Mouse (Mus musculus) embryonic facial prominence, embryonic 15.5 days (tissue): Measurements from ENCODE around the gene Sar1b. TPM values are rescaled to one million over a fixed set of nuclear protein-coding genes. Genes with fewer than 3 reads are reported as not detected.

Source experiments
- ATAC-seq: fragments of 200-750 bp; cut with Nextera tagmentation; 2 replicates; pipeline ENCODE4 v1.8.0; 2017; ENCODE audit warnings: low read depth, moderate TSS enrichment; ENCODE audit not compliant: insufficient number of reproducible peaks, low FRiP score, low TSS enrichment
- H3K27ac ChIP-seq: fragments of 300-500 bp; sonication (generic); replicated peaks from 2 replicates; pipeline ENCODE4 v1.5.1; 2015; ENCODE audit warnings: mild to moderate bottlenecking, inconsistent platforms
- H3K27me3 ChIP-seq: fragments of 300-500 bp; sonication (generic); 2 replicates; pipeline ENCODE4 v1.6.1; 2015; ENCODE audit warnings: inconsistent platforms
- H3K36me3 ChIP-seq: fragments of 300-500 bp; sonication (generic); 2 replicates; pipeline ENCODE4 v1.6.1; 2015; ENCODE audit warnings: mild to moderate bottlenecking, inconsistent platforms
- H3K4me1 ChIP-seq: fragments of 300-500 bp; sonication (generic); 2 replicates; pipeline ENCODE4 v1.6.1; 2015; ENCODE audit warnings: inconsistent platforms
- H3K4me2 ChIP-seq: fragments of 300-500 bp; sonication (generic); replicated peaks from 2 replicates; pipeline ENCODE4 v1.6.1; 2015; ENCODE audit warnings: mild to moderate bottlenecking, inconsistent platforms
- H3K4me3 ChIP-seq: fragments of 300-500 bp; sonication (generic); replicated peaks from 2 replicates; pipeline ENCODE4 v1.5.1; 2015; ENCODE audit warnings: mild to moderate bottlenecking, inconsistent platforms
- H3K9ac ChIP-seq: fragments of 300-500 bp; sonication (generic); 2 replicates; pipeline ENCODE4 v1.6.1; 2015; ENCODE audit warnings: inconsistent platforms
- H3K9me3 ChIP-seq: fragments of 300-500 bp; sonication (generic); replicated peaks from 2 replicates; pipeline ENCODE4 v1.6.1; 2016; ENCODE audit warnings: inconsistent platforms
- WGBS: fragments of 180-500 bp; shearing (Covaris S2); methylation state at CpG from one replicate; pipeline ENCODE4 v1.1.7; 2015; 5-methylcytosine and 5-hydroxymethylcytosine counted together
- polyA plus RNA-seq: library from polyadenylated mRNA; unstranded; fragments of >200 nt; fragmentation: Nextera tagmentation; extraction: Ambion mirVana; gene quantifications from 2 replicates; pipeline ENCODE4 v1.2.1, GENCODE M21; 2015

Gene Sar1b
- polyA plus RNA-seq, 1 experiment from 2014 or later = 116 TPM

DNA sequence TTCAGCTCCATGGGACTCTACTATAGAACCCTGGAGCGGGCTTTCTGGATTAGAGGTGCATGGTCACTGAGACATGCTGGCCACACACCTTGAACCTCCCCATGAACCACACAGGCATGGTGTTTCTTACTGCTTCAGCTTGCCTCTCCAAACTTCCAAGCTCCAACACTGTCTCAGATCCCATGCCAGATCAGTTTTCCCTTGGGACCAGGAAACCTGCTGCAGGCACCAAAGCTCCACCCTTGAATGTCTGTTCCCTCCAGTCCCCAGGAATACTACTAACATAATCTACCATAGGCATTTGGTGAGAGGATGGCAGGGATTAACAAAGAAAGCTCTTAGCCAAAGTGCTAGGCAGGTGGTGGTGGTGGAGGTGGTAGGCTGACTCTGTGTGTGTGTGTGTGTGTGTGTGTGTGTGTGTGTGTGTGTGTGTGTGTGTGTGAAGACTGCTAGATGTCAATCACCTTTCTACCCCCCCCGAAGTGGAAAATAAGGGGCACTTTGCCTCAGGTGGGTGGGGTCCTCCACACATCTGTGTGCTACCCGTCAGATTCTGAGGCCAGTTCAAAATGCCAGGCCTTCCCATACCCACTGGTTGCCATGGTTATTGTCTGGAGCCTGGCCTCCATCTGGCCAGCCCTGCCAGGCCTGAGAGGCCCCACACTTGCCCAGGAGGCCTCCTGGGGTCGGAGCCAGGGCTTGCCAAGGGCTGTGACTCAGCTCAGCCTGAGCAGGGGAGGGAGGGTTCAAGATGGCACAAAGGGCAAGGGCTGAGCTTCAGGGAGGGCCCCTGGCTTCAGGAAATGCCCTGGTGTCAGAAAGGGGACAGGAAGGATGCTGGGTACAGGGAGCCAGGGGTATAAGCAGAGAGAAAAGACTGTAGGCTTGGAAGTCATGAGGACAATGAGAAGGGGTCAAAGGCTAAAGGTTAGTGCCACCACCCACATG, 68.7 kb downstream of the Sar1b start:
- no peak overlapping the region for H3K27ac ChIP-seq
- H3K9me3 ChIP-seq = no peaks in the 10 kb centered on the region
- H3K9ac ChIP-seq = no peak overlapping the region
- H3K4me3 ChIP-seq = no peak overlapping the region
- H3K4me2 ChIP-seq = no peak overlapping the region
- H3K27me3 ChIP-seq = no peaks in the 10 kb centered on the region
- 68% methylated on average over 4 of the region's 4 CpGs for WGBS
- peaks cover 62% of the 10 kb centered on the region for H3K36me3 ChIP-seq
- peaks cover 7% of the 10 kb centered on the region; the same call in 1 of the 2 replicates for H3K4me1 ChIP-seq
- peak; percentile 24; the same call in 1 of the 2 replicates for ATAC-seq

GRCm38 (mm10) chr11:51832992-51833391, 69.5 kb downstream of the Sar1b start:
- Histone ChIP-seq H3K27me3 (no peaks in the 10 kb centered on the region), H3K9ac (no peak overlapping the region), H3K4me3 (no peak overlapping the region), H3K4me1 (peaks cover 7% of the 10 kb centered on the region; the same call in 1 of the 2 replicates), H3K4me2 (no peak overlapping the region), H3K9me3 (no peaks in the 10 kb centered on the region), H3K27ac (no peak overlapping the region), H3K36me3 (peaks cover 54% of the 10 kb centered on the region)
- 78% methylated on average over 5 of the region's 5 CpGs for WGBS
- no peak for ATAC-seq

DNA sequence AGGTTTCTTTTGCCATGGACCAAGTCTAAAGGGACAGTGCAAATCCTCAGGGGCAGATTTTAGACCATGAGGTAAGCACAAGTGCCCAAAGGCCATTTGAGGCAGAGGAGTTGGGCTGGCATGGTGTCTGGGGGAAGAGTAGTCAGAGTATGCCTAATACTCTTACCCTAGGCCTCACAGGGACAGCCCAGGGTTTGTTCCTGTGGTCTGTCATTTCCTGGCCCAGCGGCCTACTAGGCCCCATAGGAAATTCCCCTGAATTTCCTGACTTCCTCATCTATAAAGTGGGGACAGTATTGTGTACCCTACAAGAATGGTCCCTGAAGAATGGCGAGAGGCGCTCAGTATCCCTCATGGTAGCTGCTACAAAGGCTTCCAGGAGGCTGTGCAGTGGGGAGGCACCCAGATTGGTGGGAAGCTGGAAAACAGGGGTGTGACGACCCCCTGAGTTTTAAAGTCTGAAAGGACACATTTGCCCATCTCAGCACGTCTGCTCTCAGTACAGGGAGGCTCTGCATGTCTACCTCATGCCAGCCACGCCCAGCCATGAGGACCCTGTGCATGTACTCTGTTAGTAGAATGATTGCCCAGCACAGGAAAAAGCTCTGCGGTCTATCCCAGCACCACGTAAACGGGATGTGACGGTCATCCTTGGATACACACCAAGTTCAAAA, 70.0 kb downstream of the Sar1b start:
- Histone ChIP-seq H3K27ac (no peak overlapping the region), H3K4me1 (peaks cover 7% of the 10 kb centered on the region; the same call in 1 of the 2 replicates), H3K9ac (no peak overlapping the region), H3K4me2 (no peak overlapping the region), H3K36me3 (peaks cover 49% of the 10 kb centered on the region), H3K9me3 (no peaks in the 10 kb centered on the region), H3K27me3 (no peaks in the 10 kb centered on the region), H3K4me3 (no peak overlapping the region)
- 86% methylated on average over 10 of the region's 10 CpGs for WGBS
- ATAC-seq = no peak

DNA sequence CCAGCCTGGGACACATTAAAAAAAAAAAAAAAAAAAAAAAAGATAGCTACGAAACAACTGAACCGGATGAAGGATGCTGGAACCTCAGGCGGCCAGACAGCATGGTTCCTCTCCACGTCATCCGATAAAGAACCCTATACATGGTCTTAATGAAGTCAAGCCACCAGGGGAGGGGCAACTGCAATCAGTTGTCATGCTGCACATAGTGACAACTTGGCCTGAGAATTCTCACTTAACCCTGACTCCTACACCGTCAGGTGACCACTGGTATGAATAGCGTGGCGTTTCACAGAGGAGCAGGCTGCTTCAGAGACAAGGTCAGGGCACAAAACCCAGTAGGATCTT, 70.6 kb downstream of the Sar1b start:
- H3K36me3 ChIP-seq = peaks cover 46% of the 10 kb centered on the region
- H3K9ac ChIP-seq = no peak overlapping the region
- no peaks in the 10 kb centered on the region for H3K9me3 ChIP-seq
- no peak for ATAC-seq
- H3K4me3 ChIP-seq = no peak overlapping the region
- no peaks in the 10 kb centered on the region for H3K27me3 ChIP-seq
- H3K4me2 ChIP-seq = no peak overlapping the region
- H3K27ac ChIP-seq = no peak overlapping the region
- WGBS = 87% methylated on average over 8 of the region's 8 CpGs
- H3K4me1 ChIP-seq = peaks cover 7% of the 10 kb centered on the region; the same call in 1 of the 2 replicates

- Histone ChIP-seq H3K4me3 (no peak overlapping the region), H3K27me3 (no peaks in the 10 kb centered on the region), H3K36me3 (peaks cover 34% of the 10 kb centered on the region), H3K4me1 (peaks cover 9% of the 10 kb centered on the region), H3K9me3 (no peaks in the 10 kb centered on the region), H3K27ac (no peak overlapping the region), H3K9ac (no peak overlapping the region), H3K4me2 (no peak overlapping the region)
- no peak for ATAC-seq
- 96% methylated on average over 12 of the region's 12 CpGs for WGBS
Measured at GRCm38 (mm10) chr11:51835598-51835997, 72.1 kb downstream of the Sar1b start.

- Histone ChIP-seq H3K36me3 (peaks cover 25% of the 10 kb centered on the region), H3K4me2 (no peak overlapping the region), H3K9ac (no peak overlapping the region), H3K27ac (no peak overlapping the region), H3K27me3 (no peaks in the 10 kb centered on the region), H3K4me1 (peaks cover 18% of the 10 kb centered on the region), H3K9me3 (no peaks in the 10 kb centered on the region), H3K4me3 (no peak overlapping the region)
- 86% methylated on average over 6 of the region's 6 CpGs for WGBS
- ATAC-seq = no peak
Measured at GRCm38 (mm10) chr11:51836506-51836905, 73.0 kb downstream of the Sar1b start.

DNA sequence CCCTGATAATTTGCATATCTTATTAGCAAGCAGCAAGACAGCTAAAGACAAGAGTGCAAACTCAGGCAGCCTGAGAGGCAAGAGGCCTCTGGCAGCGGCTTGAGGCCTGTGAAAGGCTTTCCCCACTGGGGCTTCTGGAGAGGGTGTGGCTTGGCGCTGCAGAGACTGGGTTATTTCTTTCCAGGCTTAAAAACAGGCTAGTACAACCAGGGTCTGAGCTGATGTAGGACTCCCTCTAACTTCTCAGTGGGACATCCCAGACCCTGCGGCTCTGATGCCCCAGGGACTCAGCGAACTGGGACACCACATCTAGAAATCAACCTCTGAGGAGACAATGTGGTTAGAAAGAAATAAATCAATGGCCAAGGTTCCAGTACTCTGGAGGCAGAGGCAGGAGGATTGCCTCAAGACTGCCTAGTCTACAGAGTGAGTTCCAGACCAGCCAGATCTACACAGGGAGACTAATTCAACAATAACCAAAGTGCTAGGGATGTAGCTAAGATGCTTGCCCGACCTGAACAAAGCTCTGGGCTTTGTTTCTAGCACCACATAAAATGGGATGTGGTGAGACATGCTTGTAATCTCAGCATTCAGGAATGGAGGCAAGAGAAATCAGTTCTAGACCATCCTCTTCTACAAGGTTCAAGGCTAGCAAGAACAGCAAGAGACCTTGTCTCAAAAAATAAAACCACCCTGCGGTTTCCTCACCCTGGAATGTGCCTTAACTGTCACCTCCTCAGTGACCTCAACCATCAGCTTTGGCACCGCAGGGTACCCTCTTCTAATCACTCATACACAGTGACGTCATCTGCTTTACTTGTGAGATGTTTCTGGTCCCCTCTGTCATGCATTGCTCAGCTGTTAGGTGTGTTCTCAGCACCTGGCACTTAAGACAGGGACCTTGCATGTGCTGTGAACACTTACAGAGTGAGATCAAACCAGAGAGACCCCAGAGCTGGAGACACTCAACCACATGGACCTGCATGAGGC, 74.0 kb downstream of the Sar1b start:
- no peak overlapping the region for H3K9ac ChIP-seq
- no peak overlapping the region for H3K4me3 ChIP-seq
- H3K36me3 ChIP-seq = peaks cover 28% of the 10 kb centered on the region
- H3K4me1 ChIP-seq = peaks cover 20% of the 10 kb centered on the region
- 71% methylated on average over 8 of the region's 8 CpGs for WGBS
- H3K9me3 ChIP-seq = no peaks in the 10 kb centered on the region
- no peaks in the 10 kb centered on the region for H3K27me3 ChIP-seq
- no peak overlapping the region for H3K4me2 ChIP-seq
- no peak overlapping the region for H3K27ac ChIP-seq
- no peak for ATAC-seq

DNA sequence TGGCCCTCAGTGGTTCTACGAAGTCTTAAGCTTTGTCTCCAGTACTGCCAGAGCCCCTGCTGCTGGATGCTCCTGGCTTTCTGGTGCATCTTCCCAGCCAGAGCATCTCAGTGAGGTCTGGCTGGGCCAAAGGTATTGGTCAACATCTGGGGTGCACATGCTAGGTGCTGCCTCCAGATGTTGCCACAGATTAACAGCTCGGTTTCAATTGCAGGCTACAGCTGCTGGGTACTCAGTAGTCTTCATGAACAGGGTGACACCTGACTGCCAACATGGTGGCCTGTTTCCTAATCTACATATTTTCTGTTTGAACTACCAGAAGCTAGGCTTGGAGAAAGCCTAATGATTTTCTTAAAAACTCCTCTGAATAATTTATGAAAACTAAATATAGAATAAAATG, 75.6 kb downstream of the Sar1b start:
- no peak overlapping the region for H3K27ac ChIP-seq
- H3K27me3 ChIP-seq = no peaks in the 10 kb centered on the region
- H3K9ac ChIP-seq = no peak overlapping the region
- H3K4me1 ChIP-seq = peaks cover 14% of the 10 kb centered on the region
- no peak overlapping the region for H3K4me2 ChIP-seq
- ATAC-seq = no peak
- no peaks in the 10 kb centered on the region for H3K9me3 ChIP-seq
- no peak overlapping the region for H3K4me3 ChIP-seq
- H3K36me3 ChIP-seq = peaks cover 37% of the 10 kb centered on the region
- 57% methylated on average over 2 of the region's 2 CpGs for WGBS

DNA sequence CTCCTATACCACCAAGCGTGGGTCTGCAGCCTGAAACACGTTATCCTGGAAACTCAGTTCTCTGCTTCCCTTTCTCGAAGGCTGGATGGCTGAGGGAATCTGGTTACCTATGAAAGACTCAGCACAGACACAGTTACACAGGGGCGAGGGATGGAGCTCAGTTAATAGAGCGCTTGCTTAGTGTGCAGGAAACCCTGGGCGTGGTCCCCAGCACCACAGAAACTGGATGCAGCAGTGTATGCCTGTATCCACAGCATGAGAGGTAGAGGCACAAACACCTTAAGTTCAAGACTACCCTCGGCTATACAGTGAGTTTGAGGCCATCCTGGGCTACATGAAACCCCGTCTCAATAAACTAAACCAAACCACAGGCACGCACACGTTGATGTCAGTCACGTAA, 76.5 kb downstream of the Sar1b start:
- peaks cover 35% of the 10 kb centered on the region for H3K36me3 ChIP-seq
- H3K4me3 ChIP-seq = no peak overlapping the region
- no peak for ATAC-seq
- H3K9ac ChIP-seq = no peak overlapping the region
- no peaks in the 10 kb centered on the region for H3K27me3 ChIP-seq
- no peak overlapping the region for H3K27ac ChIP-seq
- peaks cover 14% of the 10 kb centered on the region for H3K4me1 ChIP-seq
- 81% methylated on average over 11 of the region's 11 CpGs for WGBS
- no peaks in the 10 kb centered on the region for H3K9me3 ChIP-seq
- no peak overlapping the region for H3K4me2 ChIP-seq

- Histone ChIP-seq H3K27ac (0 out of 2 replicates have a peak overlapping the region, but pooled peaks have one; percentile 34), H3K4me2 (no peak overlapping the region), H3K36me3 (peaks cover 32% of the 10 kb centered on the region), H3K4me1 (peaks cover 14% of the 10 kb centered on the region), H3K27me3 (no peaks in the 10 kb centered on the region), H3K9ac (no peak overlapping the region), H3K9me3 (no peaks in the 10 kb centered on the region), H3K4me3 (no peak overlapping the region)
- WGBS = 72% methylated on average over 9 of the region's 9 CpGs
- no peak for ATAC-seq
Measured at GRCm38 (mm10) chr11:51840657-51841056, 77.2 kb downstream of the Sar1b start.
